Mouse (Mus musculus): ENCODE measurements around the gene Ggcx. TPM values are rescaled to one million over a fixed set of nuclear protein-coding genes. Genes with fewer than 3 reads are reported as not detected.
"Not testable (repeated sequence)": the region's sequence is repeated elsewhere in the genome, so short reads cannot be mapped to it uniquely, and the experiment has no call there.

Ggcx gene
- polyA plus RNA-seq, 1 experiment from 2014 or later: 31.7 TPM

DNA sequence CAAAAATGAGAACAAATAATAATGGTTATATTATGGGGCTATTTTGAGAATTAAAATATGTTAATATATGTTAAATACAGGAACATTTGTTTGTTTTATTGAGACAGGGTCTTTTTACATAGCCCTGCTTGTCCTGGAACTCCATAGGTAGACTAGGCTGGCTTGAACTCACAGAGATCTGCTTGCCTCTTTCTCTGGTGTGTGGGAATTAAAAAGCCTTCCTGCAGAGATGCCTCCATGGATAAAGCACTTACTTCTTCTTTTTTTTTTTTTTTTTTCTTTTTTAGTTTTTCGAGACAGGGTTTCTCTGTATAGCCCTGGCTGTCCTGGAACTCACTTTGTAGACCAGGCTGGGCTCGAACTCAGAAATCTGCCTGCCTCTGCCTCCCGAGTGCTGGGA, 64.6 kb downstream of the Ggcx start:
- H3K36me3 ChIP-seq (ENCODE audit: control insufficient read depth, insufficient read depth); H3K9ac ChIP-seq (ENCODE audit: low read depth, low read length); H3K4me3 ChIP-seq (ENCODE audit: low read depth, low read length); H3K4me2 ChIP-seq (ENCODE audit: low read depth, low read length); H3K27me3 ChIP-seq (ENCODE audit: control insufficient read depth, insufficient read depth, low read depth, low read length); H3K27ac ChIP-seq (ENCODE audit: low read length); H3K4me1 ChIP-seq (ENCODE audit: control insufficient read depth, low read depth, low read length); H3K9me3 ChIP-seq (replicated peaks; ENCODE audit: control insufficient read depth, low read length); ATAC-seq (ENCODE audit: low read depth): not testable (repeated sequence)
- 83% methylated on average over 2 of the region's 3 CpGs for WGBS (ENCODE audit: insufficient replicate concordance)

DNA sequence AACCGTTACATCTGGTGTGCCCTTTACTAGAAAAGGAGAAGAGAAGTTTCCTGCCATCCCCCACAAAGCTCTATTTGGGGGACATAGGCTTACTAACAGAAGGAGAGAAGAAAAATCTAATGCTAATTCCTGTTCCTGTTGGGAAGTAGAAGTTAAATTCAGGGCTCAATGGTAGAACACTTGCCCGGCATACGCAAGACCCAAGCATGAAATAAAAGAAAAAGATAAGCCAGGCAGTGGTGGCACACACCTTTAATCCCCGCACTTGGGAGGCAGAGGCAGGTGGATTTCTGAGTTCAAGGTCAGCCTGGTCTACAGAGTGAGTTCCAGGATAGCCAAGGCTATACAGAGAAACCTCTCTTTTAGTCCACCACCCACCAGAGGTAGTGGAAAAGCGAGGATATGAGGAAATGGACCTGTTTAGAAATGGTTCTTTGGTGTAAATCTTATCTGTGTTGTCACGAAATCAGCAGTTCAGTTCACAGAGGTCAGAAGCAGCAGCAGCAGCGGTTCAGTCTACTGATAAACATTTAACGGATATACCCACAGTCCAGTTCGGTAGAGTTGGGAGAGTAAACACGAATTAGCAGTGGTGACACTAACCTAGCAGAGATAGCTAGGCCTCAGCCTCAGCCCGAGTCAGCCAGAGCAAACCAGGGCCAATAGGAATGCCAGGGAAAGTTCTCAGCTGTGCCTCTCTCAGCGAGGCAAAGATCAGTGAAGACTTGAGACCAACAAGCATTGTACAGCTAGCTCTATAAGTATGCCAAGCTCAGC, 65.7 kb downstream of the Ggcx start:
- 47% methylated on average over 12 of the region's 12 CpGs for WGBS (ENCODE audit: insufficient replicate concordance)
- no peaks in the 10 kb centered on the region for H3K27me3 ChIP-seq (ENCODE audit: control insufficient read depth, insufficient read depth, low read depth, low read length)
- no peak overlapping the region for H3K4me2 ChIP-seq (ENCODE audit: low read depth, low read length)
- H3K27ac ChIP-seq (ENCODE audit: low read length): no peak overlapping the region
- ATAC-seq (ENCODE audit: low read depth): no peak
- no peak overlapping the region for H3K9ac ChIP-seq (ENCODE audit: low read depth, low read length)
- no peaks in the 10 kb centered on the region for H3K4me1 ChIP-seq (ENCODE audit: control insufficient read depth, low read depth, low read length)
- H3K9me3 ChIP-seq (replicated peaks; ENCODE audit: control insufficient read depth, low read length): no peaks in the 10 kb centered on the region
- no peak overlapping the region for H3K4me3 ChIP-seq (ENCODE audit: low read depth, low read length)
- no peaks in the 10 kb centered on the region for H3K36me3 ChIP-seq (ENCODE audit: control insufficient read depth, insufficient read depth)

DNA sequence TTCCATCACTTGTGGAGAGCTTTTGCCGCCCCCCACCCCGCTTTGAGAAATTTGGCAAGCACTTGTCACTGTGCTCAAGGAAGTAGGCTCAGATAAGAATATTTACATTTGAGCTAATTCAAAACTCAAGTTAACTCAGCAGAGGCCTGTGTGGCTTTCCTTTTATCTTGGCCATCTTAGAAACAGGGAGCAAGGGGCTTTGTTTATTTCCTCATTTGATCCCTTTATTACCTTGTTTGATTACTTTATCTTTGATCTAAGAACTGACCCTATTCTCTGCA, 66.3 kb downstream of the Ggcx start:
- ATAC-seq (ENCODE audit: low read depth): no peak
- Histone ChIP-seq H3K9me3 (replicated peaks; ENCODE audit: control insufficient read depth, low read length) (no peaks in the 10 kb centered on the region), H3K9ac (ENCODE audit: low read depth, low read length) (no peak overlapping the region), H3K27ac (ENCODE audit: low read length) (no peak overlapping the region), H3K4me2 (ENCODE audit: low read depth, low read length) (no peak overlapping the region), H3K36me3 (ENCODE audit: control insufficient read depth, insufficient read depth) (no peaks in the 10 kb centered on the region), H3K4me1 (ENCODE audit: control insufficient read depth, low read depth, low read length) (no peaks in the 10 kb centered on the region), H3K27me3 (ENCODE audit: control insufficient read depth, insufficient read depth, low read depth, low read length) (no peaks in the 10 kb centered on the region), H3K4me3 (ENCODE audit: low read depth, low read length) (no peak overlapping the region)
- 55% methylated on average over 2 of the region's 2 CpGs for WGBS (ENCODE audit: insufficient replicate concordance)

Other genes with a start within 250 kb of the Ggcx start
- gene Atoh8, start 178.7 kb upstream of the Ggcx start, polyA plus RNA-seq (2015; fragmentation: Nextera tagmentation; extraction: Ambion mirVana): 0.90 and 0.92 TPM in 2 replicates
- gene Sftpb, start 109.7 kb upstream of the Ggcx start, polyA plus RNA-seq (2015; fragmentation: Nextera tagmentation; extraction: Ambion mirVana): not detected in 2 replicates
- 32.6 and 33.2 TPM in 2 replicates for gene Usp39, start 69.1 kb upstream of the Ggcx start, polyA plus RNA-seq (2015; fragmentation: Nextera tagmentation; extraction: Ambion mirVana)
- 11.8 and 14.1 TPM in 2 replicates for gene 0610030E20Rik, start 67.0 kb upstream of the Ggcx start, polyA plus RNA-seq (2015; fragmentation: Nextera tagmentation; extraction: Ambion mirVana)
- gene Tmem150a, start 58.9 kb upstream of the Ggcx start, polyA plus RNA-seq (2015; fragmentation: Nextera tagmentation; extraction: Ambion mirVana): 54.4 and 59.7 TPM in 2 replicates
- gene Rnf181, start 47.4 kb upstream of the Ggcx start, polyA plus RNA-seq (2015; fragmentation: Nextera tagmentation; extraction: Ambion mirVana): 86.5 and 91.9 TPM in 2 replicates
- 54.9 and 62.8 TPM in 2 replicates for gene Vamp5, start 33.8 kb upstream of the Ggcx start, polyA plus RNA-seq (2015; fragmentation: Nextera tagmentation; extraction: Ambion mirVana)
- gene Vamp8, start 23.6 kb upstream of the Ggcx start, polyA plus RNA-seq (2015; fragmentation: Nextera tagmentation; extraction: Ambion mirVana): 212 and 230 TPM in 2 replicates
- 124 and 131 TPM in 2 replicates for gene Mat2a, start 25.2 kb downstream of the Ggcx start, polyA plus RNA-seq (2015; fragmentation: Nextera tagmentation; extraction: Ambion mirVana)
- not detected in 2 replicates for gene Sh2d6, start 107.4 kb downstream of the Ggcx start, polyA plus RNA-seq (2015; fragmentation: Nextera tagmentation; extraction: Ambion mirVana)
- 18.8 and 20.3 TPM in 2 replicates for gene Capg, start 130.1 kb downstream of the Ggcx start, polyA plus RNA-seq (2015; fragmentation: Nextera tagmentation; extraction: Ambion mirVana)
- 4.5 and 4.7 TPM in 2 replicates for gene Elmod3, start 184.1 kb downstream of the Ggcx start, polyA plus RNA-seq (2015; fragmentation: Nextera tagmentation; extraction: Ambion mirVana)
- gene Retsat, start 184.2 kb downstream of the Ggcx start, polyA plus RNA-seq (2015; fragmentation: Nextera tagmentation; extraction: Ambion mirVana): 17.6 and 21.5 TPM in 2 replicates
- gene Tgoln1, start 202.7 kb downstream of the Ggcx start, polyA plus RNA-seq (2015; fragmentation: Nextera tagmentation; extraction: Ambion mirVana): 15.5 and 16.8 TPM in 2 replicates